Mouse (Mus musculus) spleen, postnatal 10 days (tissue): ENCODE results near the gene Gm11127.
A peak's percentile ranks its signal among the peaks of the same experiment; 100 is the strongest.
"Not testable (repeated sequence)": the region's sequence is repeated elsewhere in the genome, so short reads cannot be mapped to it uniquely, and the experiment has no call there.

ENCODE experiments used
- DNase-seq, 2 experiments: peaks; one replicate each; pipeline ENCODE4 v3.0.0; 2021 to 2022; ENCODE audit warnings: low spot score in 2 of 2

Gene Gm11127

GRCm38 (mm10) chr17:36031583-36032331 lies 26.4 kb downstream of the Gm11127 start:
- peak; percentile 74 to 80 for DNase-seq

- DNase-seq, result not testable (repeated sequence)
Measured at GRCm38 (mm10) chr17:36030703-36031582, 27.2 kb downstream of the Gm11127 start.

- peak; percentile 45 to 55 for DNase-seq
Measured at GRCm38 (mm10) chr17:36030046-36030702, 28.0 kb downstream of the Gm11127 start.

GRCm38 (mm10) chr17:36028879-36029619 lies 29.1 kb downstream of the Gm11127 start:
- no peak for DNase-seq

- no peak for DNase-seq
Measured at GRCm38 (mm10) chr17:36027663-36028062, 30.5 kb downstream of the Gm11127 start.

- no peak for DNase-seq
Measured at GRCm38 (mm10) chr17:36025901-36026300, 32.3 kb downstream of the Gm11127 start.

- DNase-seq, result no peak
Measured at GRCm38 (mm10) chr17:36025197-36025596, 33.0 kb downstream of the Gm11127 start.

GRCm38 (mm10) chr17:36023710-36024654 lies 34.2 kb downstream of the Gm11127 start:
- DNase-seq, result peak; percentile 32 to 44

GRCm38 (mm10) chr17:36022922-36023321 lies 35.2 kb downstream of the Gm11127 start:
- peak in 1 of 2 experiments; percentile 13 for DNase-seq

GRCm38 (mm10) chr17:36022098-36022497 lies 36.1 kb downstream of the Gm11127 start:
- DNase-seq, result peak in 1 of 2 experiments; percentile 20

- DNase-seq, result no peak
Measured at GRCm38 (mm10) chr17:36021309-36021708, 36.9 kb downstream of the Gm11127 start.

GRCm38 (mm10) chr17:36020191-36021073 lies 37.7 kb downstream of the Gm11127 start, which contains the start of gene H2-T24:
H2-T24 (minus strand) TSS chr17:36020560.
- DNase-seq, result peak; percentile 88 to 90

- no peak for DNase-seq
Measured at GRCm38 (mm10) chr17:36019519-36019918, 38.7 kb downstream of the Gm11127 start.

- peak in 1 of 2 experiments; percentile 52 for DNase-seq
Measured at GRCm38 (mm10) chr17:36018979-36019378, 39.2 kb downstream of the Gm11127 start.

- DNase-seq, result no peak
Measured at GRCm38 (mm10) chr17:36017046-36017445, 41.1 kb downstream of the Gm11127 start.

GRCm38 (mm10) chr17:36014977-36015376 lies 43.2 kb downstream of the Gm11127 start:
- DNase-seq, result no peak
